Mouse (Mus musculus): ENCODE measurements around the gene Uts2. TPM values are rescaled to one million over a fixed set of nuclear protein-coding genes. Genes with fewer than 3 reads are reported as not detected.
A peak's percentile ranks its signal among the peaks of the same experiment; 100 is the strongest.
"Not testable (repeated sequence)": the region's sequence is repeated elsewhere in the genome, so short reads cannot be mapped to it uniquely, and the experiment has no call there.

Uts2 gene
- total RNA-seq, 2 experiments from 2014 or later: not detected

DNA sequence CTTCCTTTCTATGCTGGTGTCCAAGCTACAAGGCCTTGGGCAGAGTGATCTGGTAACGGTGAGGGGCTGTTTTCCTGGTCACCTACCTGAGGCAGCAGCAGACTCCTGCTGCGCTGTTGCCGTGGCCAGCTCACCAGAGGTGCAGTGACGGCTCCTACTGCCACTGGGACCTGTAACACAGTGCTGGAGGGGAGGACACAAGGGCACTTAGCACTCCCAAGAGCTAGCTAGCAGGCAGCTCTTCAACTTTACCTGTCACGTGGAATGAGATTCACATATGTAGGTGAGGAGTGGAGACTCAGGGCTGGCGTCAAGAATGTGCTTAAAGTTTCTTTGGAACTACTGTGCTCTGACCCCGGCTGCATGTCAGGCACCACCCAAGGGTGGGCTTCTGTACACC, 13.4 kb downstream of the Uts2 start:
- ATAC-seq (ENCODE audit: poor library complexity, severe bottlenecking): no peak

DNA sequence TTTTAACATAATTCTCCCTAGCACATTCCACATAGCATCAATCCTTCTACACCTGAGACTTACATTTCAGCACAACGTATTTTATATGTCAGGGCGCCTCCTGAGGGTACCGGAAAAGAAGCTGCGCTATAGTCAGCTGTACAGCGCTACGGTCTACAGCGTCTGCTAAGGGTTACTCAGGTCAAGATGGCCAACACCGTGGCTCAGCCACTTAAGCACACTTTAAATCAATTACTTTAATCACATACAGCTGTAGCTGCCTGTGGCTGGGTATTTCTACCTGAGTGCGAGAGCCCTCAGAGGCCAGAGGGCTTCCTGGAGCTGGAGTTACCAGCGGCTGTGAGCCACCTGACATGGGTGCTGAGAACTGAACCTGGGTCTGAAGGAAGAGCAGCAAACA, 19.0 kb downstream of the Uts2 start:
- ATAC-seq (ENCODE audit: poor library complexity, severe bottlenecking): no peak

DNA sequence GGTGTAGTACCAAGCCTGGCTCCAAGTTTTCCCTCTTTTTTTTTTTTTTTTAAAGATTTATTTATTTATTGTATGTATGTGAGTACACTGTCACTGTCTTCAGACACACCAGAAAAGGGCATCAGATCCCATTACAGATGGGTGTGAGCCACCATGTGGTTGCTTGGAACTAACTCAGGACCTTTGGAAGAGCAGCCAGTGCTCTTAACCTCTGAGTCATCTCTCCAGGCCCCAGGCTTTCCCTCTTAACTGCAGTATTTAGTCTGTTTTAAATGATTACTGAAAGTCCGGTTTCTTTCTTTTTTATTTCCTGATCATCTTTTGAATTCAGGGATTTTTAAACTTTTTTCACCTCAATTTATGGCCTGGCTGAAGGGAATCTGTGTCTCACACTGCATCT, 20.5 kb downstream of the Uts2 start:
- ATAC-seq (ENCODE audit: poor library complexity, severe bottlenecking): not testable (repeated sequence)

DNA sequence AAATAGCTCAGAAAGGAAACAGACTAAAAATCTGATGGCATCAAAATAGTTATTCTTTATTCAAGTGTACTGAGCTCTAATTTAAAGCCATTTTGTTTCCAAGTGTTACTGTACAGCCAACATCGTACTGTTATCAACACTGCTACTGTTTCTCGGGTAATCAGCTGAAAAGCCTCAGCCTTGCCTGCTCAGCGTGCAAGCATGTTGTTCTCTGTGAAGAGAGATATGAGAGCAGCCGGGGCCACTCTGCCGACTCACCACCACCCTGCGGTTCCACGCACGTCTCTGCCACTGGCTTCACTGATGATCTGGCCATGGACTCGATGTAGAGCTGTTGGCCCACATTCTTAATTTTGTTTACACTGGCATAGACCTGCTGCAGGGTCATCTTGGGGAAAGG, 27.3 kb downstream of the Uts2 start:
- ATAC-seq (ENCODE audit: poor library complexity, severe bottlenecking): no peak

DNA sequence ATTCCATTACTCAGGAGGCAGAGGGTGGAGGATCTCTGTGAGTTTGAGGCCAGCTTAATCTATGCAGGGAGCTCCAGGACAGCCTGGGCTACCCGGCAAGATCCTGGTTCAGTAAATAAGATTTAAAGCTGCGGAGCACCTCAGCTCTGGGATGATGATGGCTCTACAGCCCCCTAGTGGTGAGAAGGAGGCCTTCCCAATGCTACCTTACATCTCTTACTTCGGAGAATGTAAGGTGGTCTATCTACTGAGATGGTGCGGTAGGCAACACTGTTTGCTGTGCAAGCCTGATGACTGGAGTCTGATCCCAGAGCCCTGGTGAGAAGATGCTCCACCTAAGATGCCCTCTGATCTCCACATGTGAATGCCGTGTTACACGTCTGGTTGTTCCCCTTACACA, 30.1 kb downstream of the Uts2 start:
- ATAC-seq (ENCODE audit: poor library complexity, severe bottlenecking): peak; percentile 75

DNA sequence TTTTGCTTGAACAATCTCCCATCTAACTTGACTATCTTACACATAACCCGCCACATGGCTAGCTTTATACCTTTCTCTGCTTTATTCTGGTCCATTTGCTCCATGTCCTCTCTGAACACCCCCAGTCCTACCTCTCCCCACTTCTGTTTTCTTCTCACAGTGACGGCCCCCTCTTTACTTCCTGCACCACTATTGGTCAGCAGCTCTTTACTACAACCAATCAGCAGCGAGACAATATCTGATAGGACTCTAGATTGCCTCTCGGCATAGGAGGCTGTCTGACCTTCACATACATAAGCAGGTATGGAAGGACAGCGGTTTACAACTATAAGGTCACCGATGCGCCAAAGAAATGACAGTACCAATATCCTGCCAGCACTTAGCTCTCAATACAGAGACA, 39.6 kb downstream of the Uts2 start:
- no peak for ATAC-seq (ENCODE audit: poor library complexity, severe bottlenecking)

DNA sequence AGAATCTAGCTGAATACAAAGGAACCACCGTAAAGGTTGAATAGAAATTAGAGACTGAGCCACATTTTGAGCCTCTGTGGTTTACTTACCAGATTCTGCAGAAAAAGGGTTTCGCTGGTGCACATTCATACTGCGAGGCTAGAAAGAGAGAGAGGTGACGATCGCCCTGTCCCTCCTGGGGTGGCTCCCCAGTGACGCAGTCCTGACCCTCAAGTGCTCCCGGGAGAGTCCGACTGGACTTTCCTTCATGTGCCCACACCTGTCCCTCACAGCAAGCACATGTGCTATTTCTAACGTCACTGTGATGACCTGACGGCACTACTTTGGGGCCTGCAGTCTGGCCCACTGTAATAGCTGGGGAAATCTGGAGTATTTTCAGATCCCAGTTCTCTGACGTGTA, 40.9 kb downstream of the Uts2 start:
- ATAC-seq (ENCODE audit: poor library complexity, severe bottlenecking): no peak

DNA sequence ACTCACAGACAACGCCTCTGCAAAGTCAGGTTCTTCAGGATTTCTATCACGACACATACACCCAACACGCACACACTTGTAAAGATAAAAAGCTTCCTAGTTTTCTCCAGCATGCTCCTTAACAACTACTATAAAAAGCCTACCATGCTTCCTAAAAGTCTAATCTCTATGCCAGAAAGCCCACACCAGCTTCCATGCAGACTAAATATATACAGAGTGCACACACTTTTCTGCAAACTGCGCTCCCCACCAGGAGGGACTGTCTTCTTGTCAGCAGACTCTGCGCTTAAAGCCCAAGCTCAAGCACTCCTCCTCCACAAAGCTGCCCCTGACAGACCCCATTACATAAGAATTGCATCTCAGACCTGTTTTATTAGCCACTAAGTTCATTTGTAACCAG, 44.6 kb downstream of the Uts2 start:
- no peak for ATAC-seq (ENCODE audit: poor library complexity, severe bottlenecking)

DNA sequence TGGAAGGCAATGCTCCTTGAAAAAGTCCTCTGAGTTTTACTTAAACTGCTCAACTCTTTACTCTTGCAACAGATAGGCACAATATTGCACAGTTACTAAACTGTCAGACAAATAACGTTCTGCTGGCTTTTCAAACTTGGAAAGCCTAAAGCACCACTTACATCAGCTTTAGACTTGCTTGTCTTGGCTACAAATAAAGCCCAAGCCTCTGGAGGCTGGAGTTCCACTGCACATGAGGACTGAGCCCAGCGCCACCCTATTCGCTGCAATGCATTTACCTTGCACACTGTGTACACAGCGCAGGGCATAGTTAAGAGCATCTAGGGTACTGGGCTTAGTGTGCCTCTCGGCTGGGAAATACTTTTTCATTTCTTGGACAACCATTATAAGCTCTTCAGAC, 46.4 kb downstream of the Uts2 start:
- ATAC-seq (ENCODE audit: poor library complexity, severe bottlenecking): no peak

DNA sequence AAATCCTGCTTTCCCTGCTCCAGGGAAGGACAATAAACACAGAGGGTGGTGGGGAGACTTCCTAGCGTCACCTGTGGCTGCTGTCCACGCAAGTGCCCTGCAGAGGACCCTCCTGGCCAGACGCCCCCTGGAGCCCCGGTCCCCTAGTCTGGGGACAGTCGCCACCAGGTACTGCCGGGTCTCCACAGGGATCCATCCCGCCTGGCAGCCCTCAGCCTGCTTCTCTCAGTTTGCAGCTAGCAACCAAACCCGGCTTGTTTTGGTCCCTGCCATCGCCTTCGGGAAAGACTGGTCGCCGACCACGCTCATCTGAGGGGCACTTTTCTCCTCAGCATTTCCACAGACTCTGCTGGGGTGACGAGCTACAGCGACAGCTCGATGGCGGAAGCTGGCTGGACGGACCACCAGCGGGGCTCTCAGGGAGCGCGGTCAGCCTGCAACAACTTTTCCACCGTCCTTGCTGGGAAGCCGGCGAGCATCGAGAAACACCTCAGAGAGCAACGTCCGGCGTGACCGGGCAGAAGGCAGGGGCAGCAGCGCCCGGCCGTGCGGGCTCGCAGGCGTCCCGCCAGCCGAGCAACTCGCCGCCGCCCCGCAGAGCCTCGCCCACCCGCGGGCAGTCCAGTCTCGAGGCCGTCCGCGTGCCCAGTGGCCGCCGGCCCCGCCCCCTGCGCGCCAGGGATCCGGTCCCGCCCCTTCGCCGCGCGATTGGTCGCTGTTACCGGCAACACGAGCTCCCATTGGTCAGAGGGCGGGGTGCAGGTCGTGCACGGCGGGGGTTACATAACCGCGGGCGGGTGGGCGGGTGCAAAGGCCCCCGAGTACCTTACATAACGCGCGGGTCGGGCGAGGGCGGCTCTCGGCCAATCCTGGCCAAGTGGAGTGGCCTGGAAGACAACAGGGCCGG, 47.4 kb downstream of the Uts2 start, which contains the start of gene Per3:
TSS of gene Per3 (minus strand) at position 629 of the 907 bp plus-strand sequence.
- peak; percentile 94 for ATAC-seq (ENCODE audit: poor library complexity, severe bottlenecking)

DNA sequence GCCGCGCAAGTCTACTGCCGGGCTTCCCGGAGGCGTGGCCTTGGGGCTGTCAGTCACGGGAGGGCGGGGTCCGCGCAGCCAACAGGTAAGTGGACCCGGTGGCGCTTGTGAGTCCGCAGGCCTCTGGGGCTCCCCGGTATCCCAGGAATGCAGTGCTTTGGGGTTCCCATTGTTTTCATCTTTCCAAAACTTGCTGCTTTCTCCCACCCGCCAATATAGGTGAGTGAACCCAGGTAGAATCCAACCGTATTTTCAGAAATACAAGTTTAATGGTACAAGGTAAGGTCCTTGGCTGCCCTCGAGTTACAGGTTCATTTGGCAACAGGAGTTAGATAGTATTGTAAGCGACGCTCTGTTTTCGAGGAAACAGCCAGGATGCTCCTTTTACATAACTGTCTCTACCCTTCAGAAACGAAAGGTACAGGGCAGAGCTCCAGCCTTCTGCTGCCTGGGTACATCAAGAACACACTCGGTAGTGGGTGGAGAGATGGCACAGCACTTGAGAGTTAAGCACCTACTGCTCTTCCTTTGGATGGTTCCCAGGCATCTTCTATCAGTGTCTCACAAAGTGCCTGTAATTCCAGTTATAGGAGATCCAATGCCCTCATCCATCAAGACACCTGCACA, 48.2 kb downstream of the Uts2 start:
- no peak for ATAC-seq (ENCODE audit: poor library complexity, severe bottlenecking)

DNA sequence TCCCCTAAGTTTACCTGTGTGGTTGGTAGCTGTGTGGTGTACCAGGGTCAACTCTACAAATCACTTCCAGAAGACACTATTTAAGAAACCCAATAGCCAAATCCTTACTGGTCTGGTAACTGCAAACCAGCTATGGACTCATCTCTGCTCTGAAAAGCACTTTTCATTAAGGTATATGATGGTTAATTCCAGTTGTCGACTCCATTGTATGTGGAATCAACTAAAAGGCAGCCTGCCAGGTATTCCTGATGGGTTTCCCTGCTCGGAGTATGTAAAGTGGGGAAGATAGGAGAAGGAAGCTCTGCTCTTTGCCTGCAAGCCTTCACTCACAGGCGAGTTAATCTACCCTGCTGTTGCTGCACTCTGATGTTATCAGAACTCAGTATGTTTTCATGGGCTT, 49.6 kb downstream of the Uts2 start:
- no peak for ATAC-seq (ENCODE audit: poor library complexity, severe bottlenecking)

DNA sequence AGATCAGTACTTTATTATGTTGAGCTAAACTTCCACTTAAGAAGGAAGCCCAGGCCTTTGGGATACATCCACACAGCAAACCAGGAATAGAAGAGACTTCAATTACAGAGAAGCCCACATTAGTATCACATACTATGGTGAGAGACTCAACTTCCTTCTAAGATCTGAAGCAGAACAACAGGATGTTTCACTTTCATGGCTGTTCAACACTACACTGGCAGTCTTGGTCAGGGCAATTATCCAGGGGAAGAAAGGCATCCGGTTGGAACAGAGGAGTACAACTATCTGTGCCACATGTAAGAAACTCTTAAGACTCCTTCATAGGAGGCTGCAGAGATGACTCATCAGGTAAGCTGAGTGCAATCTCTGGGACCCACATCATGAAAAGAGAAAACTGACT, 54.3 kb downstream of the Uts2 start:
- peak; percentile 63; the same call in 1 of the 2 replicates for ATAC-seq (ENCODE audit: poor library complexity, severe bottlenecking)

Other genes with a start within 250 kb of the Uts2 start
- 1.8 and 3.7 TPM in 2 replicates for gene Errfi1, start 143.2 kb upstream of the Uts2 start, total RNA-seq (2015)
- gene Errfi1, start 143.2 kb upstream of the Uts2 start, total RNA-seq (2017): 2.3 and 3.4 TPM in 2 replicates
- 118 and 123 TPM in 2 replicates for gene Park7, start 82.7 kb upstream of the Uts2 start, total RNA-seq (2015)
- 153 and 156 TPM in 2 replicates for gene Park7, start 82.7 kb upstream of the Uts2 start, total RNA-seq (2017)
- 0.11 and 2.2 TPM in 2 replicates for gene Tnfrsf9, start 82.5 kb upstream of the Uts2 start, total RNA-seq (2015)
- 0.26 and 0.81 TPM in 2 replicates for gene Tnfrsf9, start 82.5 kb upstream of the Uts2 start, total RNA-seq (2017)
- gene Per3, start 47.6 kb downstream of the Uts2 start, total RNA-seq (2015): 0.94 and 1.6 TPM in 2 replicates
- 1.2 and 1.5 TPM in 2 replicates for gene Per3, start 47.6 kb downstream of the Uts2 start, total RNA-seq (2017)
- 134 and 150 TPM in 2 replicates for gene Vamp3, start 60.9 kb downstream of the Uts2 start, total RNA-seq (2015)
- 71.5 and 95.3 TPM in 2 replicates for gene Vamp3, start 60.9 kb downstream of the Uts2 start, total RNA-seq (2017)
- gene Gm13090, start 92.5 kb downstream of the Uts2 start, total RNA-seq (2015): not detected in 2 replicates
- not detected in 2 replicates for gene Gm13090, start 92.5 kb downstream of the Uts2 start, total RNA-seq (2017)

Data from megakaryocyte, adult 5-6 weeks (primary cell).